Mouse (Mus musculus) forebrain, embryonic 10.5 days (tissue): ENCODE data around the gene Pcbp4. TPM values are rescaled to one million over a fixed set of nuclear protein-coding genes. Genes with fewer than 3 reads are reported as not detected.
"Not testable (repeated sequence)": the region's sequence is repeated elsewhere in the genome, so short reads cannot be mapped to it uniquely, and the experiment has no call there.

ENCODE experiments used
- DNase-seq: peaks from one replicate; pipeline ENCODE4 v3.0.0-alpha.2; 2017; ENCODE audit warnings: low spot score; ENCODE audit errors: extremely low spot score
- H3K27ac ChIP-seq: fragments of 300-500 bp; sonication (generic); 2 replicates; pipeline ENCODE4 v1.5.1; 2016; ENCODE audit warnings: mild to moderate bottlenecking
- H3K27me3 ChIP-seq: fragments of 300-500 bp; sonication (generic); 2 replicates; pipeline ENCODE4 v1.6.1; 2016; ENCODE audit warnings: mild to moderate bottlenecking; ENCODE audit not compliant: poor library complexity, severe bottlenecking
- H3K36me3 ChIP-seq: fragments of 300-500 bp; sonication (generic); replicated peaks from 2 replicates; pipeline ENCODE4 v1.6.1; 2016; ENCODE audit warnings: mild to moderate bottlenecking, moderate library complexity
- H3K4me1 ChIP-seq: fragments of 300-500 bp; sonication (generic); 2 replicates; pipeline ENCODE4 v1.6.1; 2016
- H3K4me3 ChIP-seq: fragments of 300-500 bp; sonication (generic); 2 replicates; pipeline ENCODE4 v1.5.1; 2016; ENCODE audit warnings: mild to moderate bottlenecking, moderate library complexity
- H3K9me3 ChIP-seq: fragments of 300-500 bp; sonication (generic); 2 replicates; pipeline ENCODE4 v1.6.1; 2016; ENCODE audit warnings: mild to moderate bottlenecking, moderate library complexity
- WGBS: fragments of 180-500 bp; shearing (Covaris S2); methylation state at CpG from one replicate; pipeline ENCODE4 v1.1.7; 2016; 5-methylcytosine and 5-hydroxymethylcytosine counted together
- polyA plus RNA-seq: library from polyadenylated mRNA; unstranded; fragments of >200 nt; fragmentation: Nextera tagmentation; extraction: Ambion mirVana; gene quantifications from 2 replicates; pipeline ENCODE4 v1.2.1, GENCODE M21; 2016

Pcbp4 gene
- polyA plus RNA-seq, 1 experiment from 2014 or later = 337 TPM

DNA sequence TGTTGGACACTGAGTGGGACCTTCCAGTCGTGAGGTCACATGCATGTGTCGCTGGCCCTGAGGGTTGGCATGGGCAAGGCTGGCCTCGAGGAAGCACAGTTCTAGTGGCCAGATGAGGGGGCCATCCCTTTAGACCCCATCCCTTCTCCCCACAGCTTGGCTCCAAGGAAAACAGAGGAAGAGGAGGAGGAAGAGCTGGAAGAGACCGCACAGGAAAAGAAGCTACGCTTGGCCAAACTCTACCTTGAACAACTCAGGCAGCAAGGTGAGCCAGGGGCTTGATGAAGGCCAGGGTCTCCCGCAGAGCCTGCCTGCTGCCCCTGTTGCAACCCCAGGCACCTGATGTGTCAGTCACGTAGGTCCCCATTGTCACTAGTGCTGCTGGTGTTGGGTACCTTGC is 27.4 kb downstream of the Pcbp4 start:
- no peak for DNase-seq
- peaks cover 39% of the 10 kb centered on the region for H3K4me1 ChIP-seq
- H3K27ac ChIP-seq = no peak overlapping the region
- peaks cover 65% of the 10 kb centered on the region for H3K36me3 ChIP-seq
- H3K27me3 ChIP-seq = no peaks in the 10 kb centered on the region
- no peak overlapping the region for H3K4me3 ChIP-seq
- WGBS = 91% methylated on average over 7 of the region's 7 CpGs
- no peaks in the 10 kb centered on the region for H3K9me3 ChIP-seq

DNA sequence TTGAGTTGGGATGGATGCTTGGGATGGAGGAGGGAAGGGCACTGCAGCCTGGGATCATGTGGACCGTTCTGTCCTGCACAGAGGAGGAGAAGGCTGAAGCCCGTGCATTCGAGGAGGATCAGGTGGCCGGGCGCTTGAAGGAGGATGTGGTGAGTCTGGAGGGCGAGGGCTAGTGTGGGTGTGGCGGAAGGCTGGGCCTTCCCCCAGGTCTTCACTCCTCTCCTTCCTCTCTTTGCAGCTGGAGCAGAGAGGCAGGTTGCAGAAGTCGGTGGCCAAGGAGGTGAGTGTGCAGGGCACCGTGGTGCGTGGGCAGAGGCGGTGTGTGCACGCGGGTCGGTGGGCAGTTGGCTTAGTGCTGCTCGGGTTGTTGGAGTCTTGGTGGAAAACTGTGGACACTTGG is 28.0 kb downstream of the Pcbp4 start:
- peaks cover 33% of the 10 kb centered on the region for H3K4me1 ChIP-seq
- H3K4me3 ChIP-seq = no peak overlapping the region
- WGBS = 96% methylated on average over 15 of the region's 15 CpGs
- no peak overlapping the region for H3K27ac ChIP-seq
- peaks cover 70% of the 10 kb centered on the region for H3K36me3 ChIP-seq
- H3K27me3 ChIP-seq = no peaks in the 10 kb centered on the region
- DNase-seq = no peak
- H3K9me3 ChIP-seq = no peaks in the 10 kb centered on the region

DNA sequence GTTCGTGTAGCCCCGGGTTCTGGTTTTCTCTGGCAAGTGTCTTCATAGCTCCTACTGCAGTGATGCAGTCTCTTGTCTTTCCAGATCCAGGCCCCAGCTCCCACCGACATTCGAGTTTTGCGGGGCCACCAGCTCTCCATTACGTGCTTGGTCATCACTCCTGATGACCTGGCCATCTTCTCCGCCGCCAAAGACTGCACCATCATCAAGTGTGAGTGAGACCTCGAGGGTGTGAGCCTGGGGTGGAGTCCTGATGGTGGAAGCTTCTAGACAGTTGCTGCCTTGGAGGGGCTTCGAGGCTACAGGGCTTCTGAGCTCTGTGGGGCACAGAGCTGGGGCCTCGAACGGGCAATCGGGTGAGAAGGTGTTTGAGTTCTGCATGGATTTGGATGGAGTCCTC is 28.6 kb downstream of the Pcbp4 start:
- Histone ChIP-seq H3K4me1 (peaks cover 27% of the 10 kb centered on the region), H3K4me3 (no peak overlapping the region), H3K27me3 (no peaks in the 10 kb centered on the region), H3K27ac (no peak overlapping the region), H3K36me3 (peaks cover 75% of the 10 kb centered on the region), H3K9me3 (no peaks in the 10 kb centered on the region)
- WGBS = 94% methylated on average over 13 of the region's 13 CpGs
- DNase-seq = no peak

DNA sequence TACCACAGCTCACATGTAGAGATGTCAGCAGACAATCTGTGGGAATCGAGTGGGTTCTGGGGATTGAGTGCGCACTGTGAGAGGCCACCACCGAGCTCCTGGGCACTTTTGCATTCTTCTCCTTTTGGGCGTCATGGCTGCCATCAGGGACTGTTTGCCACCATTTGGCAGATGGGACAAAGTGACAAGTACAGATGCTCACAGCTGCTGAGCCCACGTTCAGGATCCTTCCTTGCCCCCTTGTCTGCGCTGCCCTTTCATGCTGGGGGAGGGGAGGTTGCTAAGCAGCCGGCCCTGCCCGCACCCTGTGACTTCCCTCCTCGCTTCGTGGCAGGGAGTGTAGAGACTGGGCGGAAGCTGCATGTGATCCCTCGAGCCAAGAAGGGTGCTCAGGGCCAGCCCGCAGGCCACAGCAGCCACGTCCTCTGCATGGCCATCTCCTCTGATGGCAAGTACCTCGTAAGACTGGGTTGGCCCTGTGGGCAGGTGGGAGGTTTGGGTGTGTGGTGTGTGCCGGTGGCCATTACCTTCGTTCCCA is 29.6 kb downstream of the Pcbp4 start:
- H3K4me1 ChIP-seq = peaks cover 18% of the 10 kb centered on the region
- WGBS = 92% methylated on average over 17 of the region's 17 CpGs
- no peaks in the 10 kb centered on the region for H3K9me3 ChIP-seq
- H3K27me3 ChIP-seq = no peaks in the 10 kb centered on the region
- no peak overlapping the region for H3K4me3 ChIP-seq
- H3K27ac ChIP-seq = no peak overlapping the region
- no peak for DNase-seq
- H3K36me3 ChIP-seq = peaks cover 75% of the 10 kb centered on the region

DNA sequence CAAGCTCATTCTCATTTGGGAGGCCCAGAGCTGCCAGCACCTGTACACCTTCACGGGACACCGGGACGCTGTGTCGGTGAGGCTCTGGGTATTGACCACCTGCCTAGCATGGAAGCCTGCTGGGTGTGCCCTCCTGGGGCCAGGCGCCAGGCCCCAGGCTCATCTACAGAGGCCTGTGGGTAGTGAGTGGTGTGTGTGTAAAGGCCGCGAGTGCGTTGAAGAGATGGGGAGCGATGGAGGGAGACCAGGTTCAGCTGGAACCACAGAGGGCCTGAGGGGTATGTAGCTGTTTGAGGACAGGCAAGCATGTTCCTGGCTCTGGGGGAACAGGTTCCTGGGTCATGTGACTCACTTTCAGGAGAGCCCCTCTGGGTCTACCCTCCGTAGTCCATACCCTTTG is 30.0 kb downstream of the Pcbp4 start:
- Histone ChIP-seq H3K27me3 (no peaks in the 10 kb centered on the region), H3K9me3 (no peaks in the 10 kb centered on the region), H3K4me1 (peaks cover 13% of the 10 kb centered on the region), H3K27ac (no peak overlapping the region), H3K4me3 (no peak overlapping the region), H3K36me3 (peaks cover 75% of the 10 kb centered on the region)
- DNase-seq = no peak
- WGBS = 97% methylated on average over 10 of the region's 10 CpGs

DNA sequence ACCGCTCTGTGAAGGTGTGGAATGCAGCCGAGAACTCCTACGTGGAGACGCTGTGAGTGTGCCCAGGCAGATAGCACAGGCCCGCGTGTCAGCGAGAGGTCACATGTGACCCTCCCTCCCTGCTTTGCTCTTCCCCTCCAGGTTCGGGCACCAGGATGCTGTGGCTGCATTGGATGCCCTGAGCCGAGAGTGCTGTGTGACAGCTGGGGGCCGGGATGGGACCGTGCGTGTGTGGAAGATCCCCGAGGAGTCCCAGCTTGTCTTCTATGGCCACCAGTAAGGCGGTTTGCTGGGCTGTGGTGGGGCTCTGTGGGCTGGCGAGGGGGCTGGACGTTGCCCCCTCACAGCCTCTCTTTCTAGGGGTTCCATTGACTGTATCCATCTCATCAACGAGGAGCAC is 30.5 kb downstream of the Pcbp4 start:
- no peaks in the 10 kb centered on the region for H3K27me3 ChIP-seq
- no peak overlapping the region for H3K4me3 ChIP-seq
- H3K9me3 ChIP-seq = no peaks in the 10 kb centered on the region
- H3K36me3 ChIP-seq = peaks cover 75% of the 10 kb centered on the region
- WGBS = 93% methylated on average over 17 of the region's 17 CpGs
- no peak for DNase-seq
- peaks cover 8% of the 10 kb centered on the region; the same call in 1 of the 2 replicates for H3K4me1 ChIP-seq
- H3K27ac ChIP-seq = no peak overlapping the region

DNA sequence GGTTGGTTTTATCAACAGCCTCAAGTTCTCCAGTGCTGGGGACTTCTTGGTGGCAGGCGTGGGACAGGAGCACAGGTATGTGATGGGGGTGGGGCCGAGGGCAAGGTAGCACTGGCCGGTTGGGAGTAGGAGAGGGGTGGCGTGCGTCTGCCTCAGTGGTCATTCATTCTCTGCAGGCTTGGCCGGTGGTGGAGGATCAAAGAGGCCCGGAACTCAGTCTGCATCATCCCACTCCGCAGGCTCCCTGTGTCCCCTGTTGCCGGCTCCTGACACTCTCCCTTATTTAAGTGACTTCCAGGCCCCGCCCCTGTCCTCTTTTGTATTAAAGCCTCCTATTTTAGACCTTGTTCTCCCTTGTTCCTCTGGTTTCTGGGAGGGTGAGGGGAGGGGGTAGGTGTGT is 32.0 kb downstream of the Pcbp4 start:
- WGBS = 82% methylated on average over 10 of the region's 10 CpGs
- H3K36me3 ChIP-seq = peaks cover 63% of the 10 kb centered on the region

DNA sequence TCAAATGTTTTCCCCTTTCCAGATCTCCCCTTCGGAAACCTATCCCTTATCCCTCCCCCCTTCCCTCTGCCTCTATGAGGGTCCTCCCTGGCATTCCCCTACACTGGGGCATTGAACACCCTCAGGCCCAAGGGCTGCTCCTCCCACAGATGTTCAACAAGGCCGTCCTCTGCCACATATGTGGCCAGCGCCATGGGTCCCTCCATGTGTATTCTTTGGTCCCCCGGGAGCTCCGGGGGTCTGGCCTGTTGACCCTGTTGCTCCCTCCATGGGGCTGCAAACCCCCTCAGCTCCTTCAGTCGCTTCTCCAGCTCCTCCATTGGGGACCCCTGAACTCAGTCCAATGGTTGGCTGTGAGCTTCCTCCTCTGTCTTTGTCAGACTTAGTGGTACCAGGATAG is 34.5 kb downstream of the Pcbp4 start:
- H3K27me3 ChIP-seq, DNase-seq, H3K9me3 ChIP-seq, H3K4me1 ChIP-seq, H3K27ac ChIP-seq, H3K4me3 ChIP-seq: not testable (repeated sequence)
- peaks cover 40% of the 10 kb centered on the region for H3K36me3 ChIP-seq
- 86% methylated on average over 6 of the region's 6 CpGs for WGBS

More for the DNA sequence above, 32.0 kb downstream of the Pcbp4 start:
- H3K4me1 ChIP-seq = 0 out of 2 replicates have a peak, but pooled peaks cover 4% of the 10 kb centered on the region
- DNase-seq = no peak
- H3K9me3 ChIP-seq = no peaks in the 10 kb centered on the region
- no peak overlapping the region for H3K27ac ChIP-seq
- no peaks in the 10 kb centered on the region for H3K27me3 ChIP-seq
- no peak overlapping the region for H3K4me3 ChIP-seq

DNA sequence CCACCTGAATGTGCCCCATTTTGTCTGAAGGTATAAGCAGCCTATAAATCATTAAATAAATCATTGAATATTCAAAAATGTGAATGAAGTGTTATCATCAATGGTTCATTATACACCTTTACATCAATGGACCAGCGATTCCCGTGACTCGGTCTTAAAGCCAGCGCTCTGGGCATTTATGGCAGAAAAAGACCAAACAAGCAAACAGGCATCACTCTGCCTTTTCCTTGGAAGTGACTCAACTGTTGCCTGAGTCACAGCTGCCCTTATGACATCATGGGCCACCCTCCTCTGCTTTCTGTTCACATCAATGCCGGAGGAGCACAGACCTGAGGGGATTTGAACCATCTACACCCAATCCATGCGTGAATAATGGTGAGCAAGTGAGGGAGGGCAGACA is 46.6 kb downstream of the Pcbp4 start, which contains the start of gene Iqcf1:
Gene Iqcf1 (plus strand): TSS at position 301 of the 400 bp plus-strand sequence.
- H3K4me1 ChIP-seq = no peaks in the 10 kb centered on the region

DNA sequence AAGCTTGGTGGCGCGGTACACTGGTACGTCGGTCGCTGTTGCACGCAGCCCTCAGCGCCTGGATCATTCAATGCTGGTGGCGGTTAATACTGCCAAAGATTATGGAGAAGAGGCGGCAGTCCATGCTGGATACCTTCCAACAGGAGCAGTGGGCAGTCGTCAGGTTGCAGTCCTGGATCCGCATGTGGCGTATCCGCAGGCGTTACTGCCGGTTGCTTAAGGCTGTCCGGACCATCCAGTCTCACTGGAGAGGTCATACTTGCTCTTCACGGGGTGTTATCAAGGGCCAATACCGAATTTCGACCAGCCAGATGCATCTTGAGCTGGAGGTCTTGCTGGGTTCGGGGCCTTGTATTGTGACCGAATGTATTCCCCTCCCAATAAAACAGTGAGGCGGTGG is 48.8 kb downstream of the Pcbp4 start:
- no peaks in the 10 kb centered on the region for H3K36me3 ChIP-seq
- H3K4me3 ChIP-seq = no peak overlapping the region
- no peaks in the 10 kb centered on the region for H3K27me3 ChIP-seq
- no peaks in the 10 kb centered on the region for H3K4me1 ChIP-seq
- DNase-seq = no peak
- no peaks in the 10 kb centered on the region for H3K9me3 ChIP-seq
- 91% methylated on average over 22 of the region's 22 CpGs for WGBS
- no peak overlapping the region for H3K27ac ChIP-seq

More for the DNA sequence above, 46.6 kb downstream of the Pcbp4 start, which contains the start of gene Iqcf1:
- Histone ChIP-seq H3K9me3 (no peaks in the 10 kb centered on the region), H3K4me3 (no peak within 1 kb of the TSS), H3K27me3 (no peaks in the 10 kb centered on the region), H3K27ac (no peak within 1 kb of the TSS), H3K36me3 (no peaks in the 10 kb centered on the region)
- 91% methylated on average over 6 of the region's 6 CpGs for WGBS
- DNase-seq = no peak

DNA sequence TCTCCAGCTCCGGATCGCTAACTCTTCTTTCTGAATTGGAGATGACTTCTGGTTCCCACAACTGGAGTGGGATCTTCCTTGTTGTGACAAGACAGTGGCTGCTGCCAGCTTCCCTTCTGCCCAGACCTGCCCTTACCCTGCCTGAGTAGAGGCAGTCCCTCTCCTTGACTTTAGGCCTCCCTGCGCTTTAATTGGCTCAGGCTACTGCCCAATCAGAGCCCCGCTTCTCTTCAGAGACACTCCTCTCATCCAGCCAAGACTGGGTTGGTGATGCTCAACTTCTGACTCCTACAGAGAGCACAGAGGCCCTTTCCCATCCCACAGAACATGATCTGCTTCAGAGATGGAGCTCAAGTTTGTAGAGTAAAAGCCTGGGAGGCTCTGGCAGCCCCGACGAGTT is 51.2 kb downstream of the Pcbp4 start:
- no peaks in the 10 kb centered on the region for H3K36me3 ChIP-seq
- H3K27ac ChIP-seq = no peak overlapping the region
- H3K27me3 ChIP-seq = no peaks in the 10 kb centered on the region
- H3K9me3 ChIP-seq = no peaks in the 10 kb centered on the region
- no peaks in the 10 kb centered on the region for H3K4me1 ChIP-seq
- WGBS = 73% methylated on average over 6 of the region's 6 CpGs
- H3K4me3 ChIP-seq = no peak overlapping the region
- no peak for DNase-seq

DNA sequence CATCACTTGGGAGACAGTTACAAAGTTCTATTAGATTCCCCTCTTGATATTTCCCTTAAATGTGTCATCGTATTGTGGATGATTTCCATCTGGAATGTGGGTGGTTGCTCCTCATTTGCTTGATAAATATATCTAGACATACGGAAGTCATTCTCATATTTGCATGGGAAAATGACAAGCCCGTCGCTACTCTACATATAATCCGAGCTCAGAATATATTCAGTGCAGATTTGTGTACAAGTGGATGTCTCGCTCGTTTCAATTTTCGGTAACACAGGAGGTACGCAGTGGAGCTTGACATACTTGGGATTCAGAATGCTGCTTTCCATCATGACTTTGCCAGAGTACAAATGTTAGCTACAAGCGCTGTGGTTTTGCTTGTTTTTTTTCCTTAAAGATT is 56.3 kb downstream of the Pcbp4 start:
- H3K36me3 ChIP-seq = no peaks in the 10 kb centered on the region
- H3K27ac ChIP-seq = no peak overlapping the region
- WGBS = 92% methylated on average over 10 of the region's 10 CpGs
- H3K9me3 ChIP-seq = no peaks in the 10 kb centered on the region
- no peaks in the 10 kb centered on the region for H3K4me1 ChIP-seq
- no peak overlapping the region for H3K4me3 ChIP-seq
- H3K27me3 ChIP-seq = no peaks in the 10 kb centered on the region
- DNase-seq = no peak

DNA sequence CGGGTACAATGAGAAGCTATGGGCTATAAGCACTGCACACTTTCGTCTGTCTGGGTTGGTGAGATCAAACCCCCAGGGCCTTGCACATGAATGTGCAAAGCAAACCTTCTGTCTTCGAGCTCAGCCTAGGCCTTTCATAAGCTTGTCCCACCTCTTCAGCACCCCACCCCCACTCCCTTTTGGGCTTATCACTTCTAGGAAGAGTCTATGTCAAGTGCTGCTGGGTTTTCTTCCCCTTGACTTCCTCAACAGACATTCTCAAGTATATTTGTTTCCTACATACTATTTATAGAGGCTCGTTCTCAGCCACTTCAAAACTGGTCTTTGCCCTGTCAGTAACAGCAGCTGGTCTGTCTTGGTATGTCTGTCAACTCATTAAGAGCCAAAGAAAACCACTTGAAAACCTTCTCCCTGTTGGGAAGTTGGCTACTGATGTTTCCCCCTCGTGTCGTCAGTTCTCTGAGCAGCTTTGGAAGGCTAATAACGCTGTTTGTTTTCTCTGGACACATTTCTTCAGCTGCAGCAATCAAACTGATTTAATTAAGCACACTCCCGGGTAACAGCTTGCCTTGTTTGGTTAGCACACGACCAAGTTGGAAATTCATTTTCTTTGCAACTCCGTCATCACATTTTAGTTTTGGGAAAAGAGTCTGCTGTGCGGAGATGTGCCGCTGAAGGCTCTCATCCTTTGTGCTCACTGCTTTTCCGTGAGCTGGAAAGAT is 59.8 kb downstream of the Pcbp4 start:
- 82% methylated on average over 13 of the region's 13 CpGs for WGBS
- Histone ChIP-seq H3K27ac (no peak overlapping the region), H3K4me3 (no peak overlapping the region), H3K9me3 (no peaks in the 10 kb centered on the region), H3K36me3 (no peaks in the 10 kb centered on the region), H3K27me3 (no peaks in the 10 kb centered on the region), H3K4me1 (no peaks in the 10 kb centered on the region)
- no peak for DNase-seq
